Mouse (Mus musculus): Measurements from ENCODE around the gene Gmip.
A peak's percentile ranks its signal among the peaks of the same experiment; 100 is the strongest.

The Gmip gene

DNA sequence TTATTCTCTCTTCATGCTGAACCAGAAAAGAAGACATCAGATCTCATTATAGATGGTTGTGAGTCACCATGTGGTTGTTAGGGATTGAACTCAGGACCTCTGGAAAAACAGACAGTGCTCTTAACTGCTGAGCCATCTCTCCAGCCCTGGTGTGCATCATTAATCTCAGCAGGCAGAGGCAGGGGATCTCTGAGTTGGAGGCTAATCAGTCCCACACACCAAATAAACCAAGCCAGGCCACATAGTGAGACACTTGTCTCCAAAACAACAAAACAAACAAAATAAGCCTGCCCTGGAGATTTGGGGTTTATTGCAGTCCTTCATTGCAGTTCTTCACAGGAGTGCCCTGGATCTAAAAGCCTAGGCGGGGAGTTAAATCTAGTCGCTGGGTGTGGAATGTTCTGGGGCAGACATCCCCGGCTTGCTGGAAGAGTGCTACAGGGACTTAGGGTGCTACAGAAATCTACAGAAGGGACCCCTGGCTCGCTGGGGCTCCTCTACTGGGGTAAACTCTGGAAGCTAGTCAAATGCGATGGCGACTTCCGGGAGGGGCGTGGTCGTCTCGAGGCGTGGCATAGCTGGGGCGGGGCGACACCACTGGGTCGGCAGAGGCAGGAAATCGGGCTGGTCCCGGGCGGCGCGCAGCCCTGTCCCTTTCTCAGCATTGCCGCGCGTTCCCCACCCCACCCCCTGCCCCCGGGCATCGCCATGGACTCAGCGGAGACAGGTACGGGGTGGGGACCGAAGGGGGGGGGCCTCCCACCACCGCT lies at the start of gene Gmip:
Gmip (plus strand) TSS at position 586 of the 770 bp plus-strand sequence.
- peak; percentile 87 for DNase-seq

GRCm38 (mm10) chr8:69761814-69762445 lies 46.5 kb upstream of the Gmip start:
- no peak for DNase-seq

- DNase-seq: no peak
These were observed 37.3 kb upstream of the Gmip start for GRCm38 (mm10) chr8:69771221-69771620.

DNA sequence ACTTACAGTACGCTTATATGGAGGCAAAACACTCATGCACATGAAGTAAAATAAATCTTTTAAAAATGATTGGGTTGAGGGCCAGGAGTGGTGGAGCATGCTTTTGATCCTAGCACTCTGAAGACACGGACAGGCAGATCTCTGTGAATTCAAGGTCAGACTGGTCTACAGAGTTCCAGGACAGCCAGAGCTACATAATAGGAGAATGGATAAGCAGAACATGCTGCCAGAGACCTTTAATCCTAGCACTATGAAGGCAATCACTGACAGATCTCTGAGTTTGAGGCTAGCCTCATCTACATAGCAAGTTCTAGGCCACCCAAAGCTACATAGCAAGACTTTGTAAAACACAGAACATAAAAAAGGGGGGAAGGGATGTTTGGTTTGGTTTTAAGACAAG lies 36.4 kb upstream of the Gmip start:
- no peak for DNase-seq

DNA sequence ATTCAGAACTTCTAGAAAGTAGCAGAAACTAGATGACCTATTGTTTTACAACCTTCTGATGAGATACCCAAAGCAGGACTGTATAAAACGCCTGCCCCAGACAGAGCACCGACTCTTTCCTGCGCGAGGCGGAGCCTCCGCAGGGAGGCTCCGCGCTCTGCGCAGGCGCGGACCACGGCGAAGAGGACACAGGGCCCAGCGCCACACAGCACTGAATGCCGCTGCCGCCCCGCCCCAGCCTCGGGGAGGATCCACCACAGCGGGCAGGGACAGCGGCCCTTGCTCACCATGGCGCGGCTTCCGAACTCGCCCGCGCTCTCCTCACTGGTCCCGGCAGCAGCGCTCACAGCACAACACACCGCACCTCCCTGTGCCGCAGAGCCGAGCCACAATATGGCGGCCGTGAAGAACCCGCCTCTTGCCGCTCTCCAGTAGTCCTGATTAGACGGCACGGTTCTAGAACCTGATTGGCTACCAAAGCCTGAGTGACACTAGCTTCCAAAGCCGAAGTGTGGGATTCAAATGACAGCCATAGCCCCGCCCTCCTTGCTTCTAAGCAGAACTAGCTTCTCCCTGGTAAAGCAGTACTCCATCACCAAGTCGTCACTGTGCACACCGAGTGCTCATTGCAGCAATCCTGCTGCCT lies 33.9 kb upstream of the Gmip start, which contains the start of gene Gm20422:
Gm20422 (minus strand) TSS at position 384 of the 646 bp plus-strand sequence.
- DNase-seq: peak; percentile 94

DNA sequence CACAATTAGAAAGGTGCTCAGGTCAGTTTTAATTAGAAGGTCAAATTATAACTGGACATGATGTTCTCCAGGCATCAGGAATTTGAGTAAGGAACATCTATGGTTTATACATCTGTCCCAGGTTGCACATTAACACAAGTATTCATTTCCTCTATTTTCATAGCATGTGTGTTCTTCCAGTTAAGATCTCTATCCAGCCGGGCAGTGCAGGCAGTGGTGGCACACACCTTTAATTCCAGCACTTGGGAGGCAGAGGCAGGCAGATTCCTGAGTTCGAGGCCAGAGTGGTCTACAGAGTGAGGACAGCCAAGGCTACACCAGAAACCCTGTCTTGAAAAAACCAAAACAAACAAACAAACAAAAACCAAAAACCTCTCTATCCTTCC lies 33.3 kb upstream of the Gmip start:
- no peak for DNase-seq

GRCm38 (mm10) chr8:69777111-69777510 lies 31.4 kb upstream of the Gmip start:
- no peak for DNase-seq

GRCm38 (mm10) chr8:69789105-69789504 lies 19.4 kb upstream of the Gmip start:
- DNase-seq: no peak

DNA sequence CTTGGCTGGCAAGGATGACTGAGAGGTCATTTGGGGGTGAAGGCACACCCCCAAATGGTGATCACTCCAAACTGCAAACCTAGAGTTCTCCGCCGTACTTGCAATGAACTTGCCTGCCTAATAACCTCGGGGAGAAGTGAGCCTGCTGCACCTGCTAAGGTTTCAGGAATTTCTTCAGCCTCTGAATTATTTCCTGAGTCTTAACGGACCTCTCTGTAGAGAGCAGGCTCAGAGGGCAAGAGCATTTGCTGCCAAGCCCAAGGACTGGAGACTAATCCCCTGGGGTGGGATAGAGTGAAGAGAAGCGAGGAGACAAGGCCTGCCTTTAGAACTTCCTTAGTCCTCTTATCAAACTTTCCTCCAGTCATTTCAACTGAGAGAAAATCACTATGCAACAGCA lies 18.7 kb upstream of the Gmip start:
- no peak for DNase-seq

- no peak for DNase-seq
These were observed 18.1 kb upstream of the Gmip start for GRCm38 (mm10) chr8:69790364-69790763.

DNA sequence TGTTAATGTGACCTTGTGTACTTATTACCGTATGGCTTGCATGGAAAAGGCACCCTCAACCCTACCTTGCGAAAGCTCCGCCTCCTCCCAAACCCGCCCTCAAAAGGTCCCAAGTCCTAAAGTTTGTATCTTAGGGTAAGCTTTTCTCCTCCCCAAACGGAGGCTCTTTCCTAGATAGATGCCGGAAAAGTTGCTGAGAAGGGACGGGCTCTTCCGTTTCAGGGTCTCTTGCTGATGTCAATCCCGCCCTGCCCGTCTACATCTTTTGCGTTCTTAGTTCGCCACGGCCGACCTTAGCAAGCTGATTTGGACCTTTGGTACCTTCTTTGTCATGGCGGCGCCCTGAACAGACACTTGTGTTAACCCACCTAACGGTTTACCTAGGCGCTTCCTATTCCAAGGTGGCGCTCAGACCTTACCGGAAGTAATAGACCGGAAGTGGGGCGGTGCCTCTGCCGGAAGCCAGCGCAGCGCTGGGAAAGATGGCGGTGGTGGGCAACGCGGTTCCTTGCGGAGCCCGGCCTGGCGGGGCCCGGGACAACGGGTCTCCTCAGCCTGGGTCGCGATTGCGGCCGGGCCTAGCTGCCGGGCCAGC lies 17.6 kb upstream of the Gmip start, which contains the start of the genes Atp13a1 and Zfp866:
Atp13a1 (plus strand) TSS at position 391 of the 595 bp plus-strand sequence.
Zfp866 (minus strand) TSS at position 406 of the 595 bp plus-strand sequence.
- peak; percentile 92 for DNase-seq

DNA sequence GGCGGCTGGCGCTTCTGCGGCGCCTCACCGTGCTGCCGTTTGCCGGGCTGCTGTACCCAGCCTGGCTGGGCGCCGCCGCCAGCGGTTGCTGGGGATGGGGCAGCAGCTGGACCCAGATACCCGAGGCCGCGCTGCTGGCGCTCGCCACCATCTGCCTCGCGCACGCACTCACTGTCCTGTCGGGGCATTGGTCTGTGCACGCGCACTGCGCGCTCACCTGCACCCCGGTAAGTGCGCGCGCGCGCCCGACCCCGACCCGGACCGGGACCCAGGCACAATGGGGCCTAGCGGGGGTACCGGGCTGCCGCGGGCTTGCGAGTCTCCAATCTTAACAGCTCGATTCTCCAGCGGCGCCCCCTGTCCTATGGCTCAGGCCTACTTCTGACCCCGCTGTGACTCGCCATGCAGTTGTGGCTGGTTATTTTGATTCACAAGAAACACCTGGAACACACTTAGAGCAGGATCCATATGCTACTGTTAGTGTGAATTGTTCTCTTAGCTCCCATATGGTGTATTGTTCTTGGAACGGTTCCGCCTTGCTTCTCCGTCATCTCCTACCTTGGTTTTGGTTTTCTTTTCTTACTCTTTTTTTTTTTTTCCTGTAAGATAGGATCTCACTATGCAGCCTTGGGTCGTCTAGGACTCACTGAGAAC lies 16.9 kb upstream of the Gmip start:
- peak; percentile 56 for DNase-seq

DNA sequence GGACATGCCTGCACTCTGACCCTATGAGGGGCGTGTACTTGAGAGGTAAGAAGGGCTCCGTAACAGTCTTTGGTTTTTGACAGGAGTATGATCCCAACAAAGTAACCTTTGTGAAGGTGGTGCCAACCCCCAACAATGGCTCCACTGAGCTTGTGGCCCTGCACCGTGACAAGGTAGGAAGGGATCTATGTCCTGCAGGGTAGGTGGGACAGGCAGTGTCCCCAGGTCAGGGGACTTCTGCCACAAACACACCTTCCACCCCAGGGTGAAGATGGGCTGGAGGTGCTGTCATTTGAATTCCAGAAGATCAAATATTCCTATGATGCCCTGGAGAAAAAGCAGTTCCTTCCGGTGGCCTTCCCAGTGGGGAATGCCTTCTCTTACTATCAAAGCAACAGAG lies 14.8 kb upstream of the Gmip start:
- DNase-seq: no peak

DNA sequence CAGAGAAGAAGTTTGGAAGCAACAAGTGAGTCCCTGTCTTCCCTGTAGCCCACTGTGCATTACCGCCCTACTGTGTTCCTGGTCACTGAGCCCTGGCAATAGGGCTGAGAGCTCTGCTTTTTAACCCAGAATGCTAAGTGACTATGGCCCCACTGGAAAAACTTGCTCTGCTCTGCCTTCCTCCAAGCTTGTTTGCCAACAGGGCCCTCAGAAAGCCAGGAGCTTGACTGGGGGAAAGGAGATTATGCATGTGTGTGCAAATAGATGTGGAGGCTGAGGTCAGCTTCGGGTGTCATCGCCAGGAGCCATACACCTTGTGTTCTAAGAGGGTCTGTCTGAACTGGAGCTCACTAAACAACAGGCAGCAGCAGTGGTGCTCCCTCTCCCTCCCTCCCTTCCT lies 14.4 kb upstream of the Gmip start:
- no peak for DNase-seq

DNA sequence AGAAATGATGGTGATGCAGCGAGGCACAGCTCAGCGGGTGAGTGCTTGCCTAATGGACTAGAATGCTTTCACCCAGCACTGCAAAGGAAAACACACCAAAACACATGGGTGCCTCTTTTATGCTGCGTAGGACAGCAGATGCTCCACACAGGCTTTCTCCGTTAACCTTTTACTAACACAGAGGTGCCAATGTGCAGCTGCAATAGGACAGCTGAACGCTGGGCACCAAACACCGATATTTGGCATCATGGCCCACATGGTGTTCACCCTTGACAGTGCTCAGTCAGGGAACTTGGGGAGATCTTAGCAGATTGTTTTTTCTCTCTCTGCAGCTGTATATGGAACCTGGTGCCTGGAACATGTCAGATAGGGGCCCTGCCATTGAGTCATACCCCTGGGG lies 13.6 kb upstream of the Gmip start:
- DNase-seq: no peak

DNA sequence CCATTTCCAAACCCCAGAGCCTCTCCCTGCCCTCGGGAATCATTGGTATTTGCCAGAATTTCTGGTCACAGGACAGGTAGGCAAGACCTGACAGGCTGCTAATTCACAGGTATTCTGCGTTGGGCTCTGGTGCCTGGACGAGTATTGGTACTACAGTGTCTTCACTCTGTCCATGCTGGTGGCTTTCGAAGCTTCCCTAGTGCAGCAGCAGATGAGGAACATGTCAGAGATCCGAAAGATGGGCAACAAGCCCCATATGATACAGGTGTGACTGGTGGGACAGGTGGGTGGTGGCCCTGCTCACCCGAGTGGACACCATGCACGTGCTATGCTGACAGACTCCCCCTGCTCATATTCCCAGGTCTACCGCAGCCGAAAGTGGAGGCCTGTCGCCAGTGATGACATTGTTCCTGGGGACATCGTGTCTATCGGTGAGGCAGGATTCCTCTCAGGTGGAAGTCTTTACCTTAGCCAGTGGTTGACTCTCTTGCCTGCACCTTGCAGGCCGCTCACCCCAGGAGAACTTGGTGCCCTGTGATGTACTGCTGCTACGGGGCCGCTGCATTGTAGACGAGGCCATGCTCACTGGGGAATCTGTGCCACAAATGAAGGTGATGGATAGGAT lies 11.6 kb upstream of the Gmip start:
- DNase-seq: no peak

GRCm38 (mm10) chr8:69797661-69798060 lies 10.8 kb upstream of the Gmip start:
- DNase-seq: no peak

DNA sequence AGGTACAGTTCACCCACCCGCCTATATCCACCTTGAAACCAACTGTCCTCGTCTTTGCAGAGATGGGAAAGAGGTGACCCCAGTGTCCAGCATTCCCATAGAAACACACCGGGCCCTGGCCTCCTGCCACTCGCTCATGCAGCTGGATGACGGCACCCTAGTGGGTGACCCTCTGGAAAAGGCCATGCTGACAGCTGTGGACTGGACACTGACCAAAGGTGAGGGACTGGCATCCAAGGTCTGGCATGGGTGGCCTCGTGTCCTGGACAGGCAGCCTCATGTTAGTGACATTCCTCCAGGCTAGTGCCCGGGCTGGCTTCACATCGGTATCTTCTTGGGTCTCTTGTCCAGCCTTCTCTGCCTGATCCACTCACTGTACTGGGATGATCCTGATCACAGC lies 9.2 kb upstream of the Gmip start:
- no peak for DNase-seq

- no peak for DNase-seq
These were observed 8.5 kb upstream of the Gmip start for GRCm38 (mm10) chr8:69799946-69800345.

GRCm38 (mm10) chr8:69801796-69802195 lies 6.7 kb upstream of the Gmip start:
- no peak for DNase-seq

- no peak for DNase-seq
These were observed 6.3 kb upstream of the Gmip start for GRCm38 (mm10) chr8:69802216-69802615.

GRCm38 (mm10) chr8:69803366-69803765 lies 5.1 kb upstream of the Gmip start:
- DNase-seq: no peak

All from kidney, postnatal 14 days (tissue).